Mouse (Mus musculus) embryonic facial prominence, embryonic 11.5 days (tissue): ENCODE data around the gene Olfr1097. TPM values are rescaled to one million over a fixed set of nuclear protein-coding genes. Genes with fewer than 3 reads are reported as not detected.

Experiments
- ATAC-seq: fragments of 200-750 bp; cut with Nextera tagmentation; replicated peaks from 2 replicates; pipeline ENCODE4 v1.8.0; 2017; ENCODE audit warnings: low read depth; ENCODE audit not compliant: insufficient number of reproducible peaks, low FRiP score, low TSS enrichment
- DNase-seq: peaks from one replicate; pipeline ENCODE4 v3.0.0-alpha.2; 2015; ENCODE audit warnings: low spot score
- H3K27ac ChIP-seq: fragments of 300-500 bp; sonication (generic); replicated peaks from 2 replicates; pipeline ENCODE4 v1.5.1; 2014; ENCODE audit warnings: mild to moderate bottlenecking, low read depth, low read length, control low read depth
- H3K27me3 ChIP-seq: fragments of 300-500 bp; sonication (generic); 2 replicates; pipeline ENCODE4 v1.6.1; 2014; ENCODE audit warnings: mild to moderate bottlenecking, low read length, moderate library complexity, mixed read lengths; ENCODE audit not compliant: control insufficient read depth, insufficient read depth
- H3K36me3 ChIP-seq: fragments of 300-500 bp; sonication (generic); replicated peaks from 2 replicates; pipeline ENCODE4 v1.6.1; 2014; ENCODE audit warnings: low read depth, mild to moderate bottlenecking, low read length, moderate library complexity, mixed read lengths; ENCODE audit not compliant: control insufficient read depth, insufficient read depth
- H3K4me1 ChIP-seq: fragments of 300-500 bp; sonication (generic); 2 replicates; pipeline ENCODE4 v1.6.1; 2014; ENCODE audit warnings: low read length, mixed read lengths; ENCODE audit not compliant: control insufficient read depth, insufficient read depth
- H3K4me2 ChIP-seq: fragments of 300-500 bp; sonication (generic); 2 replicates; pipeline ENCODE4 v1.6.1; 2014; ENCODE audit warnings: low read depth, mild to moderate bottlenecking, control low read depth, low read length, moderate library complexity
- H3K4me3 ChIP-seq: fragments of 300-500 bp; sonication (generic); 2 replicates; pipeline ENCODE4 v1.5.1; 2014; ENCODE audit warnings: low read depth, low read length, control low read depth
- H3K9ac ChIP-seq: fragments of 300-500 bp; sonication (generic); replicated peaks from 2 replicates; pipeline ENCODE4 v1.6.1; 2014; ENCODE audit warnings: mild to moderate bottlenecking, control low read depth, low read length
- H3K9me3 ChIP-seq: fragments of 300-500 bp; sonication (generic); replicated peaks from 2 replicates; pipeline ENCODE4 v1.6.1; 2016; ENCODE audit warnings: mild to moderate bottlenecking, low read length, inconsistent platforms, mixed read lengths; ENCODE audit not compliant: control insufficient read depth
- WGBS: fragments of 180-500 bp; shearing (Covaris S2); extraction: QIAGEN DNeasy Blood & Tissue Kit; methylation state at CpG from one replicate; pipeline ENCODE4 v1.1.7; 2014; 5-methylcytosine and 5-hydroxymethylcytosine counted together
- polyA plus RNA-seq: library from polyadenylated mRNA; unstranded; fragments of >200 nt; fragmentation: Nextera tagmentation; extraction: Ambion mirVana; gene quantifications from 2 replicates; pipeline ENCODE4 v1.2.1, GENCODE M21; 2014

Olfr1097 gene
- not detected in 2 replicates for polyA plus RNA-seq

DNA sequence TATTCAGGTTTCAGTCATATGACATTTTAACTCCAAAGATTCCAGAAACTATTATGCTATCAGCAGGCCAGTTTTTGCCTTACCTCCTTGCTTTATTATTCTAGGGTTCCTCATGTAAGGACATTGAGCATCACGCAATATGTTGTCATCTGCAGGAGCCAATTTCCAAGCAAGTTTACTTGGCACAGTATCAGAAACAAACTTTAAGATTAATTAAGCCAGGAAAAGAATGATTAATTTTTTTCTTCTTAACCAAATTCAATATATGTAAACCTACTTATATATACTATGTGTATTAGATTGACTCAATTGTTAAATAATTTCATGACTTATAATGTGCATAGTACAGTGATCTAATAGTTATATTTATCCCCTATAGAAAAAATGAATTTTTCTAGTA, at the start of gene Olfr1097:
Gene Olfr1097 (minus strand): TSS at position 101 of the 400 bp plus-strand sequence.
- 92% methylated on average over 1 of the region's 1 CpGs for WGBS
- no peaks in the 10 kb centered on the region for H3K27me3 ChIP-seq
- no peaks in the 10 kb centered on the region for H3K4me1 ChIP-seq
- no peak within 1 kb of the TSS for H3K4me2 ChIP-seq
- no peak within 1 kb of the TSS for H3K4me3 ChIP-seq
- no peak within 1 kb of the TSS for H3K9ac ChIP-seq
- no peak within 1 kb of the TSS for H3K27ac ChIP-seq
- no peaks in the 10 kb centered on the region for H3K9me3 ChIP-seq
- ATAC-seq (no peak), DNase-seq (no peak)
- H3K36me3 ChIP-seq, result no peaks in the 10 kb centered on the region

GRCm38 (mm10) chr2:86926557-86926956, 34.5 kb upstream of the Olfr1097 start:
- no peak for ATAC-seq
- Histone ChIP-seq H3K9me3 (no peaks in the 10 kb centered on the region), H3K36me3 (no peaks in the 10 kb centered on the region), H3K9ac (no peak overlapping the region), H3K27me3 (no peaks in the 10 kb centered on the region), H3K4me2 (no peak overlapping the region), H3K4me1 (no peaks in the 10 kb centered on the region), H3K4me3 (no peak overlapping the region), H3K27ac (no peak overlapping the region)
- no peak for DNase-seq

DNA sequence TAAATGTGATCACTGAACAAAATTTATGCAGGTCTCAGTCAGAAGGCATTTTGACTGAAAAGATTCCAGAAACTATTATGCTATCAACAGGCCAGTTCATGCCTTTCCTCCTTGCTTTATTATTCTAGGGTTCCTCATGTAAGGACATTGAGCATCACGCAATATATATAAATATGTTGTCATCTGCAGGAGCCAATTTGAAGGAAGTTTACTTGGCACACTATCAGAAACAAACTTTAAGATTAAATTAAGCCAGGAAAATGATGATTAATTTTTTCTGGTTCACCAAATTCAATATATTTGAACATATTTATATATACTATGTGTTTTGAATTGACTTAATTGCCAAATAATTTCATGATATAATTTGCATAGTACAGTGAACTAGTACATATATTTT, 32.4 kb upstream of the Olfr1097 start, which contains the start of gene Olfr1098:
Gene Olfr1098 (minus strand): TSS at position 101 of the 400 bp plus-strand sequence.
- no peak within 1 kb of the TSS for H3K27ac ChIP-seq
- no peak for DNase-seq
- H3K4me1 ChIP-seq, result no peaks in the 10 kb centered on the region
- 86% methylated on average over 1 of the region's 1 CpGs for WGBS
- ATAC-seq, result no peak
- no peak within 1 kb of the TSS for H3K4me2 ChIP-seq
- H3K36me3 ChIP-seq, result no peaks in the 10 kb centered on the region
- no peak within 1 kb of the TSS for H3K4me3 ChIP-seq
- H3K27me3 ChIP-seq, result no peaks in the 10 kb centered on the region
- H3K9me3 ChIP-seq, result no peaks in the 10 kb centered on the region
- no peak within 1 kb of the TSS for H3K9ac ChIP-seq

GRCm38 (mm10) chr2:86905647-86906046, 13.6 kb upstream of the Olfr1097 start:
- Histone ChIP-seq H3K4me1 (no peaks in the 10 kb centered on the region), H3K27me3 (no peaks in the 10 kb centered on the region), H3K9me3 (no peaks in the 10 kb centered on the region), H3K4me2 (no peak overlapping the region), H3K36me3 (no peaks in the 10 kb centered on the region), H3K4me3 (no peak overlapping the region), H3K27ac (no peak overlapping the region), H3K9ac (no peak overlapping the region)
- no peak for ATAC-seq
- DNase-seq, result no peak
- 89% methylated on average over 2 of the region's 2 CpGs for WGBS

DNA sequence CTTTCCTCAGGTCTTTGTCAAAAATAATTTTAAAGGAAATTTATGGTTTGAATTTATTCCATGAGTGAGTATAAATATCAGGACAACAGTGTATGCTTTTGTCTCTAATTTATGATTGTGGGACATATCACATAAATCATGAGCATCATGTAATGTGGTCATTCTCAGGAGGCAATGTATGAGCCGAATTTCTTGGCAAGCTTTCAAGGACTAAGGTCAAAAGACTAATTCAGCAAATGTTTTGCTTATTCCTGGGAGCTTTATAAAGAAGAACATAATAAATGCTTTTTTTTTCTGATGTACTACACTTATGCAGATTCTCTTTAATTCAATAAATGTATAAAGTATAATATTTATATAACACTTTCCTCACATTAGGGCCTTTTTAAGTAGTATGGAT, 17.3 kb downstream of the Olfr1097 start, which contains the start of gene Gm13723:
Gene Gm13723 (minus strand): TSS at position 101 of the 400 bp plus-strand sequence.
- H3K36me3 ChIP-seq, result no peaks in the 10 kb centered on the region
- no peaks in the 10 kb centered on the region for H3K4me1 ChIP-seq
- no peak within 1 kb of the TSS for H3K4me2 ChIP-seq
- no peak for DNase-seq
- H3K4me3 ChIP-seq, result no peak within 1 kb of the TSS
- ATAC-seq, result no peak
- no peak within 1 kb of the TSS for H3K9ac ChIP-seq
- no peak within 1 kb of the TSS for H3K27ac ChIP-seq
- 79% methylated on average over 1 of the region's 1 CpGs for WGBS
- no peaks in the 10 kb centered on the region for H3K9me3 ChIP-seq
- H3K27me3 ChIP-seq, result no peaks in the 10 kb centered on the region

DNA sequence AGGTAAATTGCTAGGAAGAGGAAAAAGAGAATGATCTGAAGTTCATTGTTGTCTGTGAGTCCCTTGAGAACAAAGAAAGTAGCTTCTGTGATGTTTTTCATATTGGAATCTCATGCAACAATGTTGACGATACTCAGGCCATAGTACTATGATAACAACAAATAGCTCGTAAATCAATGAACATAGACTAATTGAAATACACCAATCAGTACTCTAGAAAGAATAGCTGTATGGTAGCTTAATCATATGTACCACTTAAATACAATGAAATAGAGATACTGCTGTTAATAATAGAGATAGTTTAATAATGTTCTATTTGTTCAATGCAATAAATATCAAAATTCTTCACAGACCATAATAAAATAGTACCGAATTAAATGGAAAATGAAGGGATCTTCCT, 40.4 kb downstream of the Olfr1097 start, which contains the start of gene Olfr1095:
Gene Olfr1095 (minus strand): TSS at position 101 of the 400 bp plus-strand sequence.
- no peak within 1 kb of the TSS for H3K27ac ChIP-seq
- no peak within 1 kb of the TSS for H3K9ac ChIP-seq
- no peak within 1 kb of the TSS for H3K4me3 ChIP-seq
- no peaks in the 10 kb centered on the region for H3K36me3 ChIP-seq
- no peaks in the 10 kb centered on the region for H3K27me3 ChIP-seq
- H3K4me2 ChIP-seq, result no peak within 1 kb of the TSS
- DNase-seq (no peak), ATAC-seq (no peak)
- H3K4me1 ChIP-seq, result no peaks in the 10 kb centered on the region
- WGBS, result 93% methylated on average over 3 of the region's 3 CpGs
- no peaks in the 10 kb centered on the region for H3K9me3 ChIP-seq

Other genes with a start within 250 kb of the Olfr1097 start
- gene Olfr1085, start 230.2 kb downstream of the Olfr1097 start, polyA plus RNA-seq, result not detected in 2 replicates
- gene Olfr1086, start 212.1 kb downstream of the Olfr1097 start, polyA plus RNA-seq, result not detected in 2 replicates
- not detected in 2 replicates for gene Olfr1087, start 193.8 kb downstream of the Olfr1097 start, polyA plus RNA-seq
- not detected in 2 replicates for gene Olfr1089, start 158.5 kb downstream of the Olfr1097 start, polyA plus RNA-seq
- gene Olfr1090, start 133.2 kb downstream of the Olfr1097 start, polyA plus RNA-seq, result not detected in 2 replicates
- not detected in 2 replicates for gene Olfr1093, start 109.7 kb downstream of the Olfr1097 start, polyA plus RNA-seq
- gene Olfr141, start 82.2 kb downstream of the Olfr1097 start, polyA plus RNA-seq, result not detected in 2 replicates
- not detected in 2 replicates for gene Olfr1094, start 67.6 kb downstream of the Olfr1097 start, polyA plus RNA-seq
- not detected in 2 replicates for gene Olfr1095, start 40.5 kb downstream of the Olfr1097 start, polyA plus RNA-seq
- gene Gm13723, start 17.4 kb downstream of the Olfr1097 start, polyA plus RNA-seq, result not detected in 2 replicates
- gene Olfr1098, start 32.3 kb upstream of the Olfr1097 start, polyA plus RNA-seq, result not detected in 2 replicates
- gene Olfr1099, start 68.5 kb upstream of the Olfr1097 start, polyA plus RNA-seq, result not detected in 2 replicates
- gene Olfr1100, start 87.7 kb upstream of the Olfr1097 start, polyA plus RNA-seq, result not detected in 2 replicates
- not detected in 2 replicates for gene Olfr1101, start 99.0 kb upstream of the Olfr1097 start, polyA plus RNA-seq
- gene Olfr1102, start 106.2 kb upstream of the Olfr1097 start, polyA plus RNA-seq, result not detected in 2 replicates
- not detected in 2 replicates for gene Olfr1104, start 134.9 kb upstream of the Olfr1097 start, polyA plus RNA-seq
- gene Olfr1105, start 144.3 kb upstream of the Olfr1097 start, polyA plus RNA-seq, result not detected in 2 replicates
- gene Olfr1106, start 160.1 kb upstream of the Olfr1097 start, polyA plus RNA-seq, result not detected in 2 replicates
- not detected in 2 replicates for gene Olfr1107, start 183.6 kb upstream of the Olfr1097 start, polyA plus RNA-seq
- gene Olfr1109, start 203.8 kb upstream of the Olfr1097 start, polyA plus RNA-seq, result not detected in 2 replicates
- not detected in 2 replicates for gene Olfr259, start 222.4 kb upstream of the Olfr1097 start, polyA plus RNA-seq
- not detected in 2 replicates for gene Olfr1110, start 248.1 kb upstream of the Olfr1097 start, polyA plus RNA-seq